Mouse (Mus musculus) erythroblast, embryonic 14.5 days (primary cell): ENCODE measurements around the gene Sdc3.

Source experiments
- GATA1 ChIP-seq: IDR thresholded peaks from 2 replicates; pipeline ENCODE4 v1.6.1; 2012; ENCODE audit warnings: low read length, inconsistent platforms, mixed read lengths
- TAL1 ChIP-seq: IDR thresholded peaks from 3 replicates; pipeline ENCODE4 v1.6.1; 2012; ENCODE audit warnings: low read length, inconsistent platforms, mixed read lengths

- TF ChIP-seq TAL1 (no peak), GATA1 (no peak)
Measured at GRCm38 (mm10) chr4:130865460-130865859, 73.1 kb downstream of the Sdc3 start.
